Mouse (Mus musculus): Measurements from ENCODE around the gene Ralb.

Gene Ralb

GRCm38 (mm10) chr1:119523369-119523768, 18.8 kb upstream of the Ralb start:
- no peak for DNase-seq

GRCm38 (mm10) chr1:119522726-119523125, 18.1 kb upstream of the Ralb start:
- no peak for DNase-seq

GRCm38 (mm10) chr1:119521681-119522080, 17.1 kb upstream of the Ralb start:
- no peak for DNase-seq

- no peak for DNase-seq
Measured at GRCm38 (mm10) chr1:119521029-119521428, 16.4 kb upstream of the Ralb start.

GRCm38 (mm10) chr1:119519286-119519685, 14.7 kb upstream of the Ralb start:
- no peak for DNase-seq

- no peak for DNase-seq
Measured at GRCm38 (mm10) chr1:119518786-119519185, 14.2 kb upstream of the Ralb start.

GRCm38 (mm10) chr1:119518060-119518459, 13.5 kb upstream of the Ralb start:
- no peak for DNase-seq

- DNase-seq: no peak
Measured at GRCm38 (mm10) chr1:119510857-119511256, 6.3 kb upstream of the Ralb start.

GRCm38 (mm10) chr1:119510409-119510808, 5.8 kb upstream of the Ralb start:
- DNase-seq: no peak

- DNase-seq: no peak
Measured at GRCm38 (mm10) chr1:119509474-119509873, 4.9 kb upstream of the Ralb start.

GRCm38 (mm10) chr1:119508548-119508947, 4.0 kb upstream of the Ralb start:
- no peak for DNase-seq

- DNase-seq: no peak
Measured at GRCm38 (mm10) chr1:119505951-119506350, 1.4 kb upstream of the Ralb start.

GRCm38 (mm10) chr1:119503808-119504207, 786 bp downstream of the Ralb start:
- no peak for DNase-seq

- no peak for DNase-seq
Measured at GRCm38 (mm10) chr1:119503181-119503580, 1.4 kb downstream of the Ralb start.

GRCm38 (mm10) chr1:119502729-119503128, 1.9 kb downstream of the Ralb start:
- peak in 1 of 2 experiments; percentile 29 for DNase-seq

GRCm38 (mm10) chr1:119501881-119502280, 2.7 kb downstream of the Ralb start:
- DNase-seq: no peak

GRCm38 (mm10) chr1:119499456-119499855, 5.1 kb downstream of the Ralb start:
- no peak for DNase-seq

- no peak for DNase-seq
Measured at GRCm38 (mm10) chr1:119498536-119499231, 5.9 kb downstream of the Ralb start.

GRCm38 (mm10) chr1:119497346-119498004, 7.1 kb downstream of the Ralb start:
- no peak for DNase-seq

- no peak for DNase-seq
Measured at GRCm38 (mm10) chr1:119495396-119495775, 9.2 kb downstream of the Ralb start.

- DNase-seq: no peak
Measured at GRCm38 (mm10) chr1:119494712-119495395, 9.7 kb downstream of the Ralb start.

- no peak for DNase-seq
Measured at GRCm38 (mm10) chr1:119494024-119494711, 10.4 kb downstream of the Ralb start.

- DNase-seq: no peak
Measured at GRCm38 (mm10) chr1:119492505-119492904, 12.1 kb downstream of the Ralb start.

Measured in thymus, postnatal 36 days (tissue).